Mouse (Mus musculus) B cell, adult 67 days (primary cell): ENCODE data around the gene Hmbs. TPM values are rescaled to one million over a fixed set of nuclear protein-coding genes. Genes with fewer than 3 reads are reported as not detected.

Experiments
- total RNA-seq, 2 experiments: library from RNA; stranded (reverse); gene quantifications; 4 replicates each; pipeline ENCODE4 v1.2.4; 2023

Gene Hmbs
- 10 to 100 TPM; 22.0 to 24.0 TPM for total RNA-seq

GRCm38 (mm10) chr9:44343781-44344421 lies at the start of gene Hmbs:
TSS of gene Hmbs (minus strand) at chr9:44344228.

GRCm38 (mm10) chr9:44379054-44379834 lies 35.2 kb upstream of the Hmbs start, which contains the start of gene Hyou1:
TSS of gene Hyou1 (plus strand) at chr9:44379490.

GRCm38 (mm10) chr9:44361190-44361917 lies 17.3 kb upstream of the Hmbs start, which contains the start of gene Vps11:
TSS of gene Vps11 (minus strand) at chr9:44361670.

GRCm38 (mm10) chr9:44334396-44335330 lies 9.4 kb downstream of the Hmbs start, which contains the start of gene H2afx:
TSS of gene H2afx (plus strand) at chr9:44334694.

GRCm38 (mm10) chr9:44325768-44326370 lies 18.2 kb downstream of the Hmbs start, which contains the start of gene Dpagt1:
TSS of gene Dpagt1 (plus strand) at chr9:44326019.

GRCm38 (mm10) chr9:44319887-44320798 lies 23.9 kb downstream of the Hmbs start, which contains the start of gene C2cd2l:
TSS of gene C2cd2l (minus strand) at chr9:44320285.

GRCm38 (mm10) chr9:44305466-44306079 lies 38.5 kb downstream of the Hmbs start, which contains the start of gene Hinfp:
TSS of gene Hinfp (minus strand) at chr9:44305671.

GRCm38 (mm10) chr9:44288076-44288958 lies 55.7 kb downstream of the Hmbs start, which contains the start of gene Abcg4:
TSS of gene Abcg4 (minus strand) at chr9:44288615.

Other genes with a start within 250 kb of the Hmbs start
- gene Mfrp, start 242.5 kb downstream of the Hmbs start, total RNA-seq: under 1 TPM in 1 of 2 experiments, not detected in 1; 0.24 TPM
- gene C1qtnf5, start 237.0 kb downstream of the Hmbs start, total RNA-seq: not detected
- gene Gm49380, start 230.7 kb downstream of the Hmbs start, total RNA-seq: not detected
- gene Rnf26, start 230.7 kb downstream of the Hmbs start, total RNA-seq: 10 to 100 TPM; 20.3 to 24.1 TPM
- gene Mcam, start 209.8 kb downstream of the Hmbs start, total RNA-seq: 1 to 10 TPM in 1 of 2 experiments, under 1 TPM in 1; 0.53 to 1.1 TPM
- gene Cbl, start 110.2 kb downstream of the Hmbs start, total RNA-seq: 100 to 1,000 TPM; 147 to 153 TPM
- gene Ccdc153, start 103.6 kb downstream of the Hmbs start, total RNA-seq: not detected
- not detected for gene Pdzd3, start 92.8 kb downstream of the Hmbs start, total RNA-seq
- 1 to 10 TPM; 4.1 to 4.4 TPM for gene Nlrx1, start 75.6 kb downstream of the Hmbs start, total RNA-seq
- not detected for gene Abcg4, start 55.6 kb downstream of the Hmbs start, total RNA-seq
- 10 to 100 TPM; 69.0 to 69.1 TPM for gene Hinfp, start 38.6 kb downstream of the Hmbs start, total RNA-seq
- 10 to 100 TPM; 19.9 to 22.5 TPM for gene C2cd2l, start 23.9 kb downstream of the Hmbs start, total RNA-seq
- gene Dpagt1, start 18.2 kb downstream of the Hmbs start, total RNA-seq: 10 to 100 TPM; 10.5 to 11.6 TPM
- gene H2afx, start 9.5 kb downstream of the Hmbs start, total RNA-seq: 10 to 100 TPM; 38.2 to 42.1 TPM
- 10 to 100 TPM; 65.8 to 68.3 TPM for gene Vps11, start 17.4 kb upstream of the Hmbs start, total RNA-seq
- 10 to 100 TPM; 88.3 to 93.5 TPM for gene Hyou1, start 35.3 kb upstream of the Hmbs start, total RNA-seq
- 10 to 100 TPM; 22.9 to 26.0 TPM for gene Slc37a4, start 52.6 kb upstream of the Hmbs start, total RNA-seq
- gene Rps25, start 62.9 kb upstream of the Hmbs start, total RNA-seq: 1,000 to 10,000 TPM; 2,410 to 2,500 TPM
- gene Trappc4, start 63.4 kb upstream of the Hmbs start, total RNA-seq: 10 to 100 TPM; 64.2 to 64.3 TPM
- 10 to 100 TPM; 49.3 to 53.9 TPM for gene Ccdc84, start 74.3 kb upstream of the Hmbs start, total RNA-seq
- gene Foxr1, start 96.9 kb upstream of the Hmbs start, total RNA-seq: not detected
- not detected for gene Upk2, start 110.7 kb upstream of the Hmbs start, total RNA-seq
- gene Bcl9l, start 138.6 kb upstream of the Hmbs start, total RNA-seq: 100 to 1,000 TPM in 1 of 2 experiments, 10 to 100 TPM in 1; 95.2 to 106 TPM
- gene Cxcr5, start 217.6 kb upstream of the Hmbs start, total RNA-seq: 100 to 1,000 TPM; 294 to 344 TPM